Mouse (Mus musculus): ENCODE measurements around the gene Samsn1. TPM values are rescaled to one million over a fixed set of nuclear protein-coding genes. Genes with fewer than 3 reads are reported as not detected.

Gene Samsn1
- total and polyA plus RNA-seq, 2 experiments from 2014 or later: 0.19 to 1.2 TPM

DNA sequence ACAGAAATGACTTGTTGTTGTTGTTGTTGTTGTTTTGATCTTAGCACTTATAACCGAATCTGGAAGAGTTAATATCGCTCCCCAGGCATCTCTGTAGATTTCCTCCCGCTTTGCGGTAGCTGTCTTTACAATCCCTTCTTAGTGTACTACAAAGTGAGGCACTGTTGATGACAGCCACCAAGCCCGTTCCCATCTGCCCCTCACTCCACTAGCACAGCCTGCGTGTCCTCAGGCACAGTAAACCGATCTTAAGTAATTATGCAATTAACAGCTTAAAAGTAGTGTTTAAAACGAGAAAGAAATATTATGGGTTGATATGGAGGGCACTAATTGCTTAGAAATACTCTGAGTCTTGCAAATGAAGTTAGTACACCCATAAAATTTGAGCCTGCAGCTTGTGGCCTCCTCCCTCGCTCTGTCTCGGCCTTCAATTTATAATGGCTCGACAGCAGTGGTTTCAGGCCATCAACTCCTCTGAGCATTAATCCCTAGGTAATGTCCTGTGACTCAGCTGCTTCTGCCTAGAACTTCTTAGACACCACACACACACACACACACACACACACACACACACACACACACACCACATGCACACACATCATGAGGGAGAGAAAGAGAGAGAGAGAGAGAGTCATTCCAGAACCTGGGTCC is 46.3 kb downstream of the Samsn1 start:
- no peak overlapping the region for H3K9ac ChIP-seq (replicated peaks; ENCODE audit: low read depth, low read length)
- no peaks in the 10 kb centered on the region for H3K4me1 ChIP-seq (ENCODE audit: control insufficient read depth, insufficient read depth)
- H3K9me3 ChIP-seq (replicated peaks; ENCODE audit: control insufficient read depth, low read length): no peaks in the 10 kb centered on the region
- H3K27me3 ChIP-seq (ENCODE audit: control insufficient read depth, insufficient read depth, low read length): no peaks in the 10 kb centered on the region
- ATAC-seq (ENCODE audit: insufficient read depth, low read depth): no peak
- no peak overlapping the region for H3K27ac ChIP-seq (ENCODE audit: low read depth)
- no peak for DNase-seq (ENCODE audit: low spot score)
- no peak overlapping the region for H3K4me2 ChIP-seq (ENCODE audit: low read depth, low read length)
- H3K4me3 ChIP-seq (ENCODE audit: low read depth, low read length): no peak overlapping the region
- H3K36me3 ChIP-seq (replicated peaks; ENCODE audit: control insufficient read depth, insufficient read depth, low read length): no peaks in the 10 kb centered on the region
- TF ChIP-seq EP300 (IDR thresholded peaks at IDR 0.05; ENCODE audit: low read depth) (no peak), CTCF (IDR thresholded peaks at IDR 0.05; ENCODE audit: low read depth) (no peak)
- 79% methylated on average over 11 of the region's 11 CpGs for WGBS

- DNase-seq (ENCODE audit: low spot score): no peak
- Histone ChIP-seq H3K27me3 (ENCODE audit: control insufficient read depth, insufficient read depth, low read length) (no peaks in the 10 kb centered on the region), H3K9me3 (replicated peaks; ENCODE audit: control insufficient read depth, low read length) (no peaks in the 10 kb centered on the region), H3K27ac (ENCODE audit: low read depth) (no peak overlapping the region), H3K4me3 (ENCODE audit: low read depth, low read length) (no peak overlapping the region), H3K4me2 (ENCODE audit: low read depth, low read length) (no peak overlapping the region), H3K4me1 (ENCODE audit: control insufficient read depth, insufficient read depth) (no peaks in the 10 kb centered on the region), H3K36me3 (replicated peaks; ENCODE audit: control insufficient read depth, insufficient read depth, low read length) (no peaks in the 10 kb centered on the region), H3K9ac (replicated peaks; ENCODE audit: low read depth, low read length) (no peak overlapping the region)
- ATAC-seq (ENCODE audit: insufficient read depth, low read depth): no peak
- TF ChIP-seq EP300 (IDR thresholded peaks at IDR 0.05; ENCODE audit: low read depth): no peak
- WGBS: 73% methylated on average over 6 of the region's 6 CpGs
Measured at GRCm38 (mm10) chr16:75970266-75970998, 51.6 kb downstream of the Samsn1 start.

DNA sequence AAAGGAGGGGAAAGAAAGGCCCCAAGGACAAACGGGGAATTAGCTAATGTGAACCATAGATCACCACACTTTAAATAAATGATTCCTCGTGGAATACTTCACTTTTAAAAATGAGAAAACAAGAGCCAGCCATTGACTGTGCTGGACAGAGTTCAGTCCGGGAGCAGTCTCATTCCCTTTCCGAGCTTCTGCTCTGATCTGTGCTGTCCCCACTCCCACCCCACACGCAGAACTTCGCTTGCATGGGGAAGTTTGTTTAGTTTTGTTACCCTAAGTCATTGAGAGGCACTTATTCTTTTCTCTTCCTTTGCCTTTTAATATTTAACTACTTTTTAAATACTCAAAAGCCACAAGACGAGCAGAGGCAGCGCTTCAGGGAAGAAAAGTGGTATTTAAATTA is 60.1 kb downstream of the Samsn1 start:
- Histone ChIP-seq H3K4me2 (ENCODE audit: low read depth, low read length) (no peak overlapping the region), H3K27me3 (ENCODE audit: control insufficient read depth, insufficient read depth, low read length) (no peaks in the 10 kb centered on the region), H3K36me3 (replicated peaks; ENCODE audit: control insufficient read depth, insufficient read depth, low read length) (no peaks in the 10 kb centered on the region), H3K4me1 (ENCODE audit: control insufficient read depth, insufficient read depth) (no peaks in the 10 kb centered on the region), H3K27ac (ENCODE audit: low read depth) (no peak overlapping the region), H3K9ac (replicated peaks; ENCODE audit: low read depth, low read length) (no peak overlapping the region), H3K9me3 (replicated peaks; ENCODE audit: control insufficient read depth, low read length) (no peaks in the 10 kb centered on the region), H3K4me3 (ENCODE audit: low read depth, low read length) (no peak overlapping the region)
- ATAC-seq (ENCODE audit: insufficient read depth, low read depth) (no peak), DNase-seq (ENCODE audit: low spot score) (no peak)
- no peak for TF ChIP-seq EP300 (IDR thresholded peaks at IDR 0.05; ENCODE audit: low read depth)
- TF ChIP-seq CTCF (IDR thresholded peaks at IDR 0.05; ENCODE audit: low read depth): no peak
- 73% methylated on average over 8 of the region's 8 CpGs for WGBS

DNA sequence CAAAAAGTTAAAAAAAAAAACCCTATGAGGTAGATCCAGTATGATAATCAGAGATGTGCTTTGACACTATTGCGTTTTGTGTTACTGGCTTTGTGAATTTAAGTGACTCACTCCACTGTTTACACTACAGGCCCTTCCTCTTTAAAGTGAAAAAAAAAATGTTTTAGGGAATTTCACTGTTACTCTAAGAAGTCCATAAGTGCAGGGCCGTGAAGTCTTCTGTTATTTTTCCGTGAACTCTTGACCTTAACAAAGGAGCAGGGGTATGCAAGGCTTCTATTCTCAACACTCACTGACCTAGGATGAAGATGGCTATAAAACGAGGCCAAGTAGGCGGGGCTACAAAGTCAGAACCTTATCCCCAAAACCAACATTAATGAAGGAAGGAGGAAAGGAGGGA is 60.6 kb downstream of the Samsn1 start:
- no peaks in the 10 kb centered on the region for H3K4me1 ChIP-seq (ENCODE audit: control insufficient read depth, insufficient read depth)
- WGBS: 47% methylated on average over 5 of the region's 5 CpGs
- H3K27me3 ChIP-seq (ENCODE audit: control insufficient read depth, insufficient read depth, low read length): no peaks in the 10 kb centered on the region
- DNase-seq (ENCODE audit: low spot score) (no peak), ATAC-seq (ENCODE audit: insufficient read depth, low read depth) (no peak)
- no peak overlapping the region for H3K4me2 ChIP-seq (ENCODE audit: low read depth, low read length)
- no peak overlapping the region for H3K9ac ChIP-seq (replicated peaks; ENCODE audit: low read depth, low read length)
- no peak overlapping the region for H3K27ac ChIP-seq (ENCODE audit: low read depth)
- no peak for TF ChIP-seq CTCF (IDR thresholded peaks at IDR 0.05; ENCODE audit: low read depth)
- no peak for TF ChIP-seq EP300 (IDR thresholded peaks at IDR 0.05; ENCODE audit: low read depth)
- H3K4me3 ChIP-seq (ENCODE audit: low read depth, low read length): no peak overlapping the region
- no peaks in the 10 kb centered on the region for H3K9me3 ChIP-seq (replicated peaks; ENCODE audit: control insufficient read depth, low read length)
- H3K36me3 ChIP-seq (replicated peaks; ENCODE audit: control insufficient read depth, insufficient read depth, low read length): no peaks in the 10 kb centered on the region

DNA sequence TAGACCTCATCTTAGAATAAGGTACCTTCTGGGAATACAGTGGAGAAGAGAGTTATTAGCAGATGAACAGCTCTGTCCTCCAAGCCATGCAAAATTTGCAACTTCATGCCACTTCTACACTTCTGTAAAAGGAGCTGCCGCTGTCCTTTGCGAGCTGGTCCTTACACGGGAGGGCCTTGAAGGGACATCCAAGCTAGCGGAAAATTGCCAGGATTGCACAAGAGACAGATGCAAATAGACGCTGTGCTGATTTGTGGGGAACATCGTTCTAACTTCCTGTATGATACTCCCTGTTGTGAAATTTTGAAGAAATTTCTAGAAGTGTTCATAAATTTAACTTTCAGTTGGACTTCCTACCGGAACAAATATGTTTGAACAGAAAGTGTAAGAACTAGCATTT is 61.0 kb downstream of the Samsn1 start:
- Histone ChIP-seq H3K9me3 (replicated peaks; ENCODE audit: control insufficient read depth, low read length) (no peaks in the 10 kb centered on the region), H3K4me1 (ENCODE audit: control insufficient read depth, insufficient read depth) (no peaks in the 10 kb centered on the region), H3K27me3 (ENCODE audit: control insufficient read depth, insufficient read depth, low read length) (no peaks in the 10 kb centered on the region), H3K9ac (replicated peaks; ENCODE audit: low read depth, low read length) (no peak overlapping the region), H3K4me2 (ENCODE audit: low read depth, low read length) (no peak overlapping the region), H3K4me3 (ENCODE audit: low read depth, low read length) (no peak overlapping the region), H3K27ac (ENCODE audit: low read depth) (no peak overlapping the region), H3K36me3 (replicated peaks; ENCODE audit: control insufficient read depth, insufficient read depth, low read length) (no peaks in the 10 kb centered on the region)
- ATAC-seq (ENCODE audit: insufficient read depth, low read depth): no peak
- DNase-seq (ENCODE audit: low spot score): no peak
- TF ChIP-seq EP300 (IDR thresholded peaks at IDR 0.05; ENCODE audit: low read depth): no peak
- TF ChIP-seq CTCF (IDR thresholded peaks at IDR 0.05; ENCODE audit: low read depth): no peak
- 83% methylated on average over 7 of the region's 7 CpGs for WGBS

DNA sequence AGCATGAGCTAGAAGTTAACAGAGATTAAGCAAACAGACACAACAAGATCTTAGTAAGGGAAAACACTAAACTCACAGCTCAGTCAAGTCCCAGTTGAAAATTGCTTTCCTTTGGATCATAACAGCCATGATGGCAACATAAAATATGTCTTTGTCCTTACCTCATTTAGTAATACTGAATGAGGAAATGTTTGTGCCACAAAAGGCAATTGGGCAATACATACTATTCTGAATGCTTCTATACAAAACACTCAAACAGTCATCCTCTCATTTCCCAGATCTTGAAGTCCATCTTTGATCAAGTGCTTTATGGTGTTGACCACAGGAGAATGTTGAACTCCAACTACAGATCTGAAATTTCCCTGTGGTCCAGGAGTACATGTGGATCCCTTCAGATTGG is 88.7 kb downstream of the Samsn1 start:
- Histone ChIP-seq H3K4me3 (ENCODE audit: low read depth, low read length) (no peak overlapping the region), H3K4me2 (ENCODE audit: low read depth, low read length) (no peak overlapping the region), H3K9ac (replicated peaks; ENCODE audit: low read depth, low read length) (no peak overlapping the region), H3K36me3 (replicated peaks; ENCODE audit: control insufficient read depth, insufficient read depth, low read length) (no peaks in the 10 kb centered on the region), H3K27ac (ENCODE audit: low read depth) (no peak overlapping the region), H3K9me3 (replicated peaks; ENCODE audit: control insufficient read depth, low read length) (no peaks in the 10 kb centered on the region), H3K27me3 (ENCODE audit: control insufficient read depth, insufficient read depth, low read length) (no peaks in the 10 kb centered on the region), H3K4me1 (ENCODE audit: control insufficient read depth, insufficient read depth) (no peaks in the 10 kb centered on the region)
- no peak for ATAC-seq (ENCODE audit: insufficient read depth, low read depth)
- no peak for DNase-seq (ENCODE audit: low spot score)
- TF ChIP-seq EP300 (IDR thresholded peaks at IDR 0.05; ENCODE audit: low read depth) (no peak), CTCF (IDR thresholded peaks at IDR 0.05; ENCODE audit: low read depth) (no peak)

Data from heart, postnatal 0 days (tissue).